Mouse (Mus musculus) ZHBTc4 (cell line): ENCODE measurements around the gene Prdm13.

Experiments
- DNase-seq: peaks from one replicate; pipeline ENCODE4 v3.0.0-alpha.2; 2011; ENCODE audit warnings: low read depth, low spot score

Gene Prdm13

DNA sequence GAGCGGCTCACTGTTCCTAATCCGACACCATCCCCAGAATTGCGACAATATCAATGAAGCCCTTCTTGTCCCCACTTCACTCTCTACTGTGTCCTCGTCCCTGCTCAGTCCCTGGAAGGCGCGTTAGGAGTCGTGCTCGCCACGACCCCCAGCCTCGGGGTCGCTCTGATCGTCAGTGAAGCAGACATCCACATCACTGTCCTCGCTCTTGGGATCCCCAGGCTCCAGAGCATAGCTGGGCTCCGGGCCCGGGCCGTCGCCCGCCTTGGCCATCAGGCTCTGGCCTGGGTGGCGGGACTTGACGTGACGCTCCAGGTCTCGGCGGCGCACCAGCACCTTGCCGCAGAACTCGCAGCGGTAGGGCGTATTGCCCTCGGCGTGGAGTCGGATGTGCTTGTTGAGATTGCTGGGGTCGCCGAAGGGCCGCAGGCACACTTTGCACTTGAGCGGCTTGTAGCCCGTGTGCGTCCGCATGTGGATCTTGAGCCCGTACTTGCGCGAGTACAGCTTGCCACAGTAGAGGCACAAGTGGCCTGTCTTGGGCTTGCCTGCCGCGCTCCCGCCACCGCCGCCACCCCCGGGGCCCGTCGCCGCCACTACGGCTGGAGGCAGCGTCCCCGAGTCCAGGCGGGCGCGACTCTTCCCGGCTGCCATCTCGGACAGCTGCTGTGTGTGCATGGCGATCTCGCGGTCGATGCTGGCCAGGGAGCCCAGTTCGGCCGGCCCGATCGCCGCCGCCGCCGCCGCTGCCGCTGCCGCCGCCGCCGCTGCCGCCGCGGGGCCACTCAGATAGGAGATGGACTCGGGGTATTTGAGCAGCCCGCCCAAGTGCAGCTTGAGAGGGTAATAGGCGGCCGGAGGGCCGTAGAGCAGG, 7.4 kb downstream of the Prdm13 start:
- DNase-seq, result peak; percentile 85

GRCm38 (mm10) chr4:21674691-21675090, 11.1 kb downstream of the Prdm13 start:
- DNase-seq, result peak; percentile 12

- DNase-seq, result peak; percentile 9
Observed at GRCm38 (mm10) chr4:21674042-21674441, 11.7 kb downstream of the Prdm13 start.

DNA sequence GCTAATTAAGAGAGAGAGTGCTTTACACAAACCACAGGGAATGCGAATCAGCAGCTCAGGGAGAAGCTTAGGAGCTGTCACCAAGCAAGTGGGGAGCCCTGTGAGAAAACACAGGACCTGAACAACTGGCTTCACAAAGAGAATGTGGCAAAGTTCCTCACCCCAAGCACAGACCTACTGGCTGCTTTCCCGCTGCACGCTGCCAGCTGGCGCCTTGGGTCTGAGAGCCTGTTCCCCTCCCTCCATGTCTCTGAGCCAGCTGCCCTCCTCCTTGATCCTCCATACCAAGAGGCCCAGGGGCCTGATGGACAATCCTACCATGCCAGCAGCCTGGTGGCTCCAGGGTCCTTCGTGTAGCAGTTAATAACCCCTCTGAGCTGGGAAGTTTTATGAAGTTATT, 19.8 kb downstream of the Prdm13 start:
- no peak for DNase-seq

GRCm38 (mm10) chr4:21658184-21658583, 27.6 kb downstream of the Prdm13 start:
- DNase-seq, result no peak

DNA sequence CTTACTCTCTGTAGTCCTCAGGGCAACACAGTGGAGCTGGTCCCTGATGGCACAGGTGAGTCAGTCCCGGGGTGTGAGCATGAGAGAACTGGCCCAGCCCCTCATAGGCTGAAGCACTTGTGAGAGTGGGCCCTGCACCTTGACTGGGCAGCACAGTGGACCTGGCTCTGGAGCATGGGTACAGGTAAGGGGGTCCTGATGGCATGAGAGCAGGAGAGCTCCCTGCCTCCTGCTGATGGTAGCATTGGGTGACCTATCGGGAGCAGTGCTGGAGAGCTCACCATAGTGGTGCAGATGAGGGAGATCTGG, 56.5 kb downstream of the Prdm13 start:
- no peak for DNase-seq

DNA sequence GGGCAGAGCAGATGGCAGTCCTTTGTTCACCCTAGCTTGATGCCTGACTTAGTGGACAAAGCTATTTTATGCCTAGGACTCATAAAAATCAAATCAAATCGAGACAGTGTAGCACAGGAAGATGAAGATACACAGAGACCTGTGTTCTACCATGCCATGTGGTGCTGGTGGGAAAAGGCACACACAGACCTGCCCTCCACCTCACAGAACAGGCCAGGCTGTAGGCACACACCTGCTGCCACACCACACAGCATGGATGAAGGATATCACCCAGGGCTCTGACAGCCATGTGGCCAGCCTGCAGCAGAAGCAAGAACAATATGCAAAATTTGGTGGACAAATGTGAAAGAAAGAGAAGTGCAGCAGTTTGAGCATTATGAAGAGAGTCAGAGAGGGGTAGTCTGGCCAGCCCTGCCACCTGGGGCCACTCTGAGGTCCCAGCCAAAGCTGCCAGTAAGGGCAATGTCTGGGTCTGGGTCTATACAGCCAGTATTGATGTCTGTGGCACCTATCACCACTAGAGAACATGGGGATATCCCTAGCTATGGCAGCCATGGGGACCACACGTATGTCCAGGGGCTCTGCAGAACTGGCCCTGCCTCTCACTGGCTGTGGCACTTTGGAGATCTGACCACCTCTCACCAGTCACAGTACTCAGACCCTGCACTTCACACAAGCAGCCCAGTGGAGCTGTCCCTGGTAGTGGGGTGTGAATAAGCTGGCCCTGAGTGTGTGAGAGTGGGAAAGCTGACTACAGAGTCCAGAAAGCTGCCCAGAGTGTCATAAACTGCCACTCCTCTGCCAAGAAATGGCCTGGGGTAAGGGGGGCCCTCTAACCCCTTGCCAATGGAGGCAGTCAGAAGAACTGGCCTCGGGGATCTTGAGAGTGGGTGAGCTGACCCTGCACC, 57.1 kb downstream of the Prdm13 start:
- no peak for DNase-seq
